Mouse (Mus musculus): ENCODE measurements around the gene Kif27.

DNA sequence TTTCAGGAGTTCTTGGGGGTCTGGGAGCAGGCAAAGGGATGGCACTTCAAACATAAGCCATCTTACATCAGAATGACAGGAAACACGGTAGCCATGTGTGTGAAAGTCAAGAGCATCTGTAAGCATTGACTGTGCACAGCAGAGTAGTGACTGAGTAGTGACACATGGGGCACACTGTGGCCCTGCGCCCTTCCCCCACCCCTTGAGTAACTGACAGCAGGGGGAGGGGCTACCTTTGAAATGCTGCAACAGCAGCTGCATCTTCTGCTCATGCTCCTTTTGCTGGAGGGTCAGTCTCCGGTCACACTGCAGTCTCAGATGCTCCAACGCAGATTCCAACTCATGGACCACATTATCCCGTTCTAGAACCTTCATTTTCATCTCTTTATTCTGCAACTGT is 66.1 kb downstream of the Kif27 start:
- no peak for TF ChIP-seq CTCF (IDR thresholded peaks at IDR 0.05; ENCODE audit: low read depth)
- TF ChIP-seq EP300 (IDR thresholded peaks at IDR 0.05; ENCODE audit: low read depth): no peak
